Mouse (Mus musculus) liver, postnatal 0 days (tissue): ENCODE measurements at regions not wholly inside any gene's neighbourhood (a gene's known extent, or its start where the extent isn't known, plus 50 kb on each side); places are given as distances from the start of the nearest gene placed in this dataset.

Source experiments
- CTCF ChIP-seq: sonication (generic); IDR thresholded peaks from 2 replicates; pipeline ENCODE4 v1.5.1; 2016; ENCODE audit warnings: antibody characterized with exemption, low read depth
- EP300 ChIP-seq: IDR thresholded peaks from 2 replicates; pipeline ENCODE4 v1.6.1; 2016; ENCODE audit warnings: antibody characterized with exemption, low read depth, mild to moderate bottlenecking

GRCm38 (mm10) chr6:99935373-99935772 lies 209.2 kb upstream of the Prok2 start:
- TF ChIP-seq CTCF: no peak
- no peak for TF ChIP-seq EP300
